Mouse (Mus musculus): ENCODE measurements around the gene Morn1.

Morn1 gene

GRCm38 (mm10) chr4:155120038-155120437 lies 33.7 kb downstream of the Morn1 start:
- DNase-seq (ENCODE audit: low read depth): no peak

- DNase-seq (ENCODE audit: low read depth): no peak
Measured at GRCm38 (mm10) chr4:155120583-155120982, 34.2 kb downstream of the Morn1 start.

- DNase-seq (ENCODE audit: low read depth): no peak
Measured at GRCm38 (mm10) chr4:155121222-155121621, 34.8 kb downstream of the Morn1 start.

DNA sequence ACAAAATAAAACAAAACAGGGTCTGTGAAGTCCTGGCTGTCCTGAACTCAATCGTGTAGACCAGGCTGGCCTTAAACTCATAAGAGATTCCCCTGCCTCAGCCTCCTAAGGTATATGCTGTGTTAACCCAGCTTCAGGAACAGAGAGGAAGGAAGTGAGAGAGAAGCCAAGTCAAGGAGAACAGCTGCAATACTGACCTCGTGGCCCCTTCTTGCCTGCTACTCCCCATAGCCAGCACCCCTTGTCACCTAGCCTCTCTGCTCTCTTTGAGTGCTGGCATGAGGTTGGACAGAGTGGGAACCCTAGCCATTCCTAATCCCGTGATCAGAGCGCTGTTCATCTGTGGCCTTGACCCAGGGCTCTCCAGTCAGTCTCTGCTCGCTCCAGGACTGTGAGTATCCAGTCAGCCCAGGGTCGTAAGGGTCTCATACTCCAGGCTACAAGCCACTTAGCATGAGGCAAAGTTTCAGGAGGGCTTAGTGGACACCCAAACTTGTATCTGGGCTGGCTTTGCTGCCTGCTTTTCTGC lies 35.6 kb downstream of the Morn1 start:
- no peak for DNase-seq (ENCODE audit: low read depth)

- no peak for DNase-seq (ENCODE audit: low read depth)
Measured at GRCm38 (mm10) chr4:155122444-155123040, 36.2 kb downstream of the Morn1 start.

- no peak for DNase-seq (ENCODE audit: low read depth)
Measured at GRCm38 (mm10) chr4:155123868-155124534, 37.6 kb downstream of the Morn1 start.

DNA sequence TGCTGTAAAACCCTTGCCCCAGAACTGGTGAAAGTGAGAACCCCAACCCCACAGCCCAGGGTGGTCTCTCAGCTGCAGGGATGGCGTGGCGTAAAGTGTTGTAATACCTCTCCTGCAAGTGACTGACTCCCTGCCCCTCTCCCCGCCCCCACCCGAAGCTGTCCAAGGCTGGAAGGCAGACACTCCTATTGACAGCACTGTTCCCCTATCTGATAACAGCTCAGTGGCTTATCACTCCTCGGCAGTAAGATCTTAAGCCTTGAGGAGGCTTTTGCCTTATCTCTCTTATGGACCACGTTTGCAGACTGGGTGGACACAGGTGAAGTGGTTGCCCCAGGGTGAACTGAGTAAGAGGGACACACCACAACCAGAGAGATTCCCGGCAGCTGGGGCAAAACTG lies 38.9 kb downstream of the Morn1 start:
- DNase-seq (ENCODE audit: low read depth): peak; percentile 77

DNA sequence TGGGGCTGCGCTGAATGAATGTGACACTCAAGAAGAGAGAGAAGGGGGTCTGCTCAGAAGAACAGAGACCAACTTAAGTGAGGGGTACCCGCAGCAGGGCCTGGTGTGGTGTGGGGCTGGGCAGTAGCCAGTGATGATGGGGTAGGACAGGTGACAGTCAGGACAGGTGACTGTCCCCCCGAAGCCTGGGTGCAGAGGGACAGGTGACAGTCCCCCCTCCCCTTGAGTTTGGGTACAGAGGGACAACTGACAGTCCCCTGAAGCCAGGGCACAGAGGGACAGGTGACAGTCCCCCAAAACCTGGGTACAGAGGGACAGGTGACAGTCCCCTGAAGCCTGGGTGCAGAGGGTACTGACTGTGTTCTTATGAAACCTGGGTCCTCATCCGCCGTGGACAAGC lies 39.8 kb downstream of the Morn1 start:
- no peak for DNase-seq (ENCODE audit: low read depth)

DNA sequence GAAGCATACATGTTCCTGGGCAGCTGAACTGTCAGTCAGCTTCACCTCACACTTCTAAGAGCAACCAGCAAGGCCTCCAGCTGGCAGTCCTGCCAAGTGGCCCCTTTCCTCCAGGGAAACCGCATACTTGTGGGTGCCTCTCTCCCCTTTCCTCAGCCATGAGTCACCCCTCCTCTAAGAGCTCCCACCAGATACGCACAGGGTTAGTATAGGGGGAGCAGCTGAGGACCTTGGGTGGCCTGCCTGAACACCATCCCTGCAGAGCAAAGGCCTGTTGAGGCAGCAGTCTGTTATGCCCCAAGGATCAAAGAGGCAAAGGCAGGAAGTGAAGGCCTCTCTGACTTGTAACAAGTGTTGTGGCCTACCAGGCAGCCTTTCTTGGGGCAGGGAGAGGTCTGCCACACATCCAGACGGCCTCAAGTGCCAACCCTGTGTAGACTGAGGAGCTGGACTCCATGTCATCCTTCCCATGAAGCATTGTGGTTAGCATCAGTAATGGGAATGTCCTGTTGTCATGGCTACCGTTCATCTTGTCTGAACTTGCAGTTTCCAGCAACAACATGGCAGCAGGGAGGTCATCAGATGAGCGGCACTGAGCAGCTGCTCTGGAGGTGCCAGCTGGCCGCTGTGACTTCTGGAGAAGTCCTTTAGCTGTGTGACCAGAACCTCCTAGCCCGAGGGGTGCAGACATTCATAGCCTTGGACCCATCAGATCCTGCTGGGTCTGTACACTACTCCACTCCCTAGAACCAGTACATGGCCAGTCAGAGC lies 40.4 kb downstream of the Morn1 start:
- DNase-seq (ENCODE audit: low read depth): peak; percentile 98

DNA sequence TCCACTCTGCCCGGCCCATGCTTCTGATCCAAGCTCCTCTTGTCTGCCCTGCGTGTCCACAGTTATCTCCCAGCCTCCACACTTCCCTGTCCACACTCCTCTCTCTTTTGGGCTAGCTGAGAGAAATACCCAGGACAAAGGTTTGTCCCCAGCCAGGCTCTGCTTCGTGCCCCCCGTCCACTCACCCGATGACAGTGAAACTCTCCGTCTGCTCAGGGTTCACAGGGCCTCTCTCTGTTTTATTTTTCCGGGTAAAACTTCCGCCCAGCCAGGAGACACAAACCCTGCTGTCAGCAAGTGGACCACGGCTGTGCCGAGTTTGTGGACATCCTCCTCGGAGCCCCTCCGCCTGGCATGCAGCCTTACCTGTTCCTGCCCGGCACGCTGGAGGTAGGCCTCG lies 42.0 kb downstream of the Morn1 start:
- no peak for DNase-seq (ENCODE audit: low read depth)

- peak; percentile 66 for DNase-seq (ENCODE audit: low read depth)
Measured at GRCm38 (mm10) chr4:155129132-155129917, 42.9 kb downstream of the Morn1 start.

DNA sequence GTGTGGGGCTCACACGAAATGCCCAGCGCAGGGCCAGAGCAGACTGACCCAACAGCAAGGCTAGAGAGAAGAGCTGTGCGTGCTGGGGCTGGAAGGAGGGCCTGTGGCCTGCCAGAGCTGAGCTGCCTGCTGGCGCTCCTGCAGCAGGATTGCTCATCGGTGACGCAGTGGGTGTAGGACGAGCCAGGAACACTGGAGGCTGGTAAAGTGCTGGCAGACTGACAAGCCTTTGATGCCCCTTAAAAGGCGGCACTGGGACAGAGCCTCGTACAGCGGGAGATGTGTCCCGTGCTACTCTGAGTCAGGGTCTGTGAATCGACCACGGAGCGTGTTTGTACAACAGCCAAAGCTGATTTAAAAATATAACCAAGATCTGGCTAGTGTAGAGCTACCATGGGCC lies 43.6 kb downstream of the Morn1 start:
- DNase-seq (ENCODE audit: low read depth): no peak

DNA sequence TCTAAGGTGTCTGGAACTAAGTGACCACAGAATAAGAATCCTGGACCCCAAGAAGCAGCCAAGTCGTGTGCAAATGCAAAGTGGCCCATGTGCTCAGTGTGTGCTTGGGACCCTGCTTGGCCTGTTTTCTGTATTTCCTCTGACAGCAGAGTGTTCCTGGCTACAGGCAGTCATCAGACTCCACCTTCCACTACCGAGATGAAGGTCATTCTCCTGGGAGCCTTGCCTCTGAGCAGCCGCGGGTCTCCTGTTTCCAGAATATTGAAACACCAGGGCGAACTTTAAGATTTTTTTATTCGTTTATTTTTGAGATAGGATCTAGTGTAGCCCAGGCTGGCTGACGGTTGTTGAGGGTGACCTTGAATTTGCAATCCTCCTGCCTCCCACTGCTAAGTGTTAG lies 44.2 kb downstream of the Morn1 start:
- no peak for DNase-seq (ENCODE audit: low read depth)

GRCm38 (mm10) chr4:155133188-155133587 lies 46.8 kb downstream of the Morn1 start:
- peak; percentile 34 for DNase-seq (ENCODE audit: low read depth)

- no peak for DNase-seq (ENCODE audit: low read depth)
Measured at GRCm38 (mm10) chr4:155133658-155134417, 47.5 kb downstream of the Morn1 start.

DNA sequence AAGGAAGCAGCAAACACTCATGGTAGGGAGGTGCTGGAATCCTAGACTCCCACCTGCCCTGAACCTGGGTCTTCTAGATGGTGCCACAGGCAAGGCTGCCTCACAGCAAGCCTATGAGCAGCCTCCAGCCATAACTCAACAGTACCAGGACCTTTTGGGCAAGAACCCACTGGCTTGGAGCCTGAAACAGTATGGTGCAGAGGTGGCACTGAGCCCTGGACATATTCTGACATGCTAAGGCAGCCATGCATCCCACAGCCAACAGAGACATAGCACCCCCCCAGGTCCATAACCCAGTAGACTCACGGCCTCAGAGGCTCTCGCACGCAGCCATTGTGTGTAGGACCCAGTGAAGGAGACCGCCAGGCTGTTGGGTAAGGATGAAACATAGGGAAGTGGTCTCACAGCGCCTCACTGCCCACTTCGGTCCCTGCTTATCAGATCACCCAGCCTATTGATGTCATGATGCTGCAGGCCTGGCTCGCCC lies 48.4 kb downstream of the Morn1 start:
- DNase-seq (ENCODE audit: low read depth): no peak

- no peak for DNase-seq (ENCODE audit: low read depth)
Measured at GRCm38 (mm10) chr4:155135909-155136585, 49.7 kb downstream of the Morn1 start.

DNA sequence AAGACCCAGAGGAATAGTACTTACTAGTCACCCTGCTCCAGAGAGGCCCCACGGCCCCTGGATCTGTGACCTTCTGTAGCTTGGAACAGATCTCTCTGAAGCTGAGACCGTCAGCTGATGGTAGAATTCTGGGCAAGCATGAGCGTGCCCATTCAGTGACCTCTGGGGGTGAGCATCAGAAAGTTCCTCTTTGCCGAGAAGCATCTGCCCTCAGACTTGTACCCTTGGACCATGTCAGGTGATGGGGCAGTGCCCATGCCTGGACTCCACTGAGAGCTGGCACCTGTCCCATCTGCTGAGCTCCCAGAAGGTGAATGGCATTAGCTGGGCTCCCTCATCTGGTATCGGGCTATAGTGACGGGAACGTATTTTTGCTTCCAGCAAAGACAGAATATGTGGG lies 51.5 kb downstream of the Morn1 start:
- DNase-seq (ENCODE audit: low read depth): no peak

GRCm38 (mm10) chr4:155138451-155138850 lies 52.1 kb downstream of the Morn1 start:
- DNase-seq (ENCODE audit: low read depth): no peak

DNA sequence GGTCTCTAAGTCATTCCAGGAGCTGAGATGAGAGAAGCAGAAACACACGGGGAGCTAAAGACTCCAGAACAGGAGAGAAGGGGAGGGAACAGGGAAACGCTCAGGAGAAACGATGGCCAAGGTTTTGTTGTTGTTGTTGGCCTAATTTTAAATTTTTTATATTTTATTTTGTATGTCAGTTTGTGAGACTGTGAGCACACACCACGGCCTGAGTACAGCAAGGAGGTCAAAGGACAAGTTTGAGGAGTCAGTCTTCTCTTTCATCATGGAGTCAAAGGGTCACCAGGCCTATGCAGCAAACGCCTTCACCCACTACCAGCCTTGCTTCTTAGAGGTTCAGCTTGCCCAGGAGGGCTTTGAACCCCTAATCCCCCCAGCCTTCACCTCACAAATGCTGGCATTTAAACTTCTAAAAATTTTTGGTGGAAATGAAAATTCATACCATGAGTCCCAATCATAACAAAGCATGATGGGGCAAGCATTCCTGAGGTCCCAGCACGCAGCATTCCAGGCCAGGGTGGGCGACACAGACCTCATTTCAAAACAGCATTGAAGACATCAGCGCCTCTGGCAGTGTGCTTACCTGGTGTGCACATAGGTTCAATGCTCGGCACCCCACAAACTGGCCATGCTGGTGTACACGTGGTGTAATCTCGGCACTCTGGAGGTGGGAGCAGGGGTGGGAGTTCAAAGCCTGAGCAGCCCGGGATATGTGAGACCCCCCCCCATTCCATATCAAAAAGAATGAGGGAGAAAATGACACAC lies 53.1 kb downstream of the Morn1 start:
- no peak for DNase-seq (ENCODE audit: low read depth)
